Mouse (Mus musculus) liver, postnatal 0 days (tissue): ENCODE results near the gene Tmem121.

Experiments
- CTCF ChIP-seq: sonication (generic); IDR thresholded peaks from 2 replicates; pipeline ENCODE4 v1.5.1; 2016; ENCODE audit warnings: antibody characterized with exemption, low read depth
- EP300 ChIP-seq: IDR thresholded peaks from 2 replicates; pipeline ENCODE4 v1.6.1; 2016; ENCODE audit warnings: antibody characterized with exemption, low read depth, mild to moderate bottlenecking

DNA sequence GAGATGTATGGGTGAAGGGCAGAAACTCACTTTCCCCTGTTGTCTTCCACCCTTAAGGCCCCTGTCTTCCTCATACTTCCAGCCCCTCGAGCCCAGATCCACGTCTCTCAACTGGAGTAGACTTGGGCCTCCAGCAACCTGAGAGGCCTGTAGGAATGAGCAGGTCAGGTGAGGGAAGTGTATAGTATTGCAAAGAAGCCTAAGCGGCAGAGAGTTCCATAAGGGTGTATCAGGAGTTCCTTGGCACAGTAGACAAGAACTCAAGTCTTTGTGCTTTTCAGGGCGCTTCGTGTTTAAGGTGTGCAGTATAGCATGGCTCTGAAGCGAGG is 31.0 kb upstream of the Tmem121 start:
- TF ChIP-seq CTCF (no peak), EP300 (no peak)
